Mouse (Mus musculus) CD4-positive, CD25-positive, alpha-beta regulatory T cell (primary cell): ENCODE measurements around the gene Vmn2r38. TPM values are rescaled to one million over a fixed set of nuclear protein-coding genes. Genes with fewer than 3 reads are reported as not detected.

Source experiments
- polyA plus RNA-seq: library from polyadenylated mRNA; unstranded; fragments of 100-300 nt; shearing (Covaris generic); gene quantifications from one replicate; pipeline ENCODE4 v1.2.1, GENCODE M21; 2017

The Vmn2r38 gene
- not detected for polyA plus RNA-seq

GRCm38 (mm10) chr7:9097781-9098180, at the start of gene Vmn2r38:
Vmn2r38 (minus strand) TSS chr7:9097881.

GRCm38 (mm10) chr7:9030698-9031097, 67.0 kb downstream of the Vmn2r38 start, which contains the start of gene Vmn2r39:
Vmn2r39 (minus strand) TSS chr7:9030798.

Other genes starting within 250 kb of the Vmn2r38 start
- not detected for gene Vmn2r40, start 166.4 kb downstream of the Vmn2r38 start, polyA plus RNA-seq
- gene Vmn2r39, start 67.1 kb downstream of the Vmn2r38 start, polyA plus RNA-seq: not detected
- gene Vmn2r37, start 125.8 kb upstream of the Vmn2r38 start, polyA plus RNA-seq: not detected